Mouse (Mus musculus): ENCODE measurements around the gene Fibin. TPM values are rescaled to one million over a fixed set of nuclear protein-coding genes. Genes with fewer than 3 reads are reported as not detected.
A peak's percentile ranks its signal among the peaks of the same experiment; 100 is the strongest.

Fibin gene
- polyA plus RNA-seq, 1 experiment from 2014 or later, result 3.5 TPM

DNA sequence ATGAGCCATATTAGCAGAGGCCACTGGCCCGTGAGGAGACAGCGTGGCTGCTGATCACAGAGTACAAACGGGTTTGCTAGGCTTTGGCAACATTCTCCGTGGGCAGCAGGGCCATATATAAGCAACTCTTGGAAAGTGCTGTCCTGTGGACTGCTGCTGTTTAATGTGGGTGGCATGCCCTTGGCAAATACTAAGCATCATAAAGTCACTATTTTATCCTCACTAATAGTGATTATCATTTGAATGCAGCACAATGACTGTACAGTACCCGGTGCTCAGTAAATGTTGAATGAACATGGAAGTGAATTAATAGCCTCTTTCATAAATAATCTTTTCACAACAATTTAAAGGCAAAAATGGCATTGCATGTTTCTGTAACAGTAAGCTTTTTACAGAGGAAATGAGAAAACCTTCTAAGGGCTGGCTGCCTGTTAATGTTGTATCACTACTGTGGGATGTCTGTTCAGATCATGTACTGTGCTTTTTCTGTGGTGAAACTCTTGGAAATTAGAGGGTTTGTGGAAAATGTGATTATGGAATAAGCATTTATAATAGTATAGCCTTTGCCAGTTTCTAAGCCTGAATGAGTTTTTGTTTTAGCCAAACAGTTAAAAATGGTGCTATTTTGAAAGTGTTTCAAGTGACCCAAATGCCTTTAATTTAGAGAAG, 9.5 kb downstream of the Fibin start:
- no peaks in the 10 kb centered on the region for H3K27me3 ChIP-seq (ENCODE audit: insufficient read depth, poor library complexity, severe bottlenecking)
- no peak overlapping the region for H3K4me3 ChIP-seq
- DNase-seq (ENCODE audit: low spot score), result no peak
- 83% methylated on average over 5 of the region's 5 CpGs for WGBS
- H3K4me1 ChIP-seq, result no peaks in the 10 kb centered on the region
- H3K36me3 ChIP-seq, result no peaks in the 10 kb centered on the region
- H3K27ac ChIP-seq, result no peak overlapping the region
- no peaks in the 10 kb centered on the region for H3K9me3 ChIP-seq

DNA sequence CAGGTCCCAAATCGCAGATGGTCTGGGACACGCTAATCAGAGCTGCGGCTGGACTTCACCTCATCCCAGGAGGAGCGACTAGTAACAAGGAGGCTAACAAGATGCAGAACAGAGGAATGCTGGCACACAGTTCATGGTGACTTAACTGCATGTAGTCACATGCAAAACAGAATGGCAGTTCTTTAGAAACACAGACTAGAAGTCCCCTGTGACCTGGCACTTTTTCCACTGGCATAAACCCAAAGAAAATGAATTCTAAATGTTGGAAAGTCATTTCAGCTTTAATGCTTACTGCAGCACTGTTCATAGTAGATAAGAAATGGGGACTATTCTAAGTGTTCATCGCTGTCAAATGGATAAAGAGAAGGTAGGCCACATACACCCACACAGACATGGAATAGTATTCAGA, 11.1 kb downstream of the Fibin start:
- WGBS, result 66% methylated on average over 5 of the region's 5 CpGs
- no peaks in the 10 kb centered on the region for H3K27me3 ChIP-seq (ENCODE audit: insufficient read depth, poor library complexity, severe bottlenecking)
- DNase-seq (ENCODE audit: low spot score), result peak; percentile 72
- no peaks in the 10 kb centered on the region for H3K9me3 ChIP-seq
- no peaks in the 10 kb centered on the region for H3K36me3 ChIP-seq
- H3K4me3 ChIP-seq, result no peak overlapping the region
- no peak overlapping the region for H3K27ac ChIP-seq
- no peaks in the 10 kb centered on the region for H3K4me1 ChIP-seq

DNA sequence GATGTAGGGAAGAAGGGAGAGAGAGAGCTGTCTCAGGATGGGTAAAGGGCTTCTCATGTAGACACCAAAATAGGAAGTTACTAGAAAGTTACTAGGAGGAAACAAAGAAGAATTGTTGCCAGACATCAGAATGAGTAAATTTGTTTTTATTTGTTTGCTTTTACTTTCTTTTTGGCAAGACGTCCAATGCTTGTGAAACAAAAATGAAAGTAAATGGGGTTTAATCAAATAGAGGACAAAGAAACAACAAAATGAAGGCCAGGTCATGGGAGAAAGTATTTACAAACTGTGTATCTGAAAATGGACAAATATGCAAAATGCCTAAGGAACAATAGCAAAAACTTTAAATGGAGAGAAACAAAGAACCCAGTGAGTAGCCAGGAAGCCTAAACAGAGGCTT, 11.6 kb downstream of the Fibin start:
- H3K9me3 ChIP-seq, result no peaks in the 10 kb centered on the region
- 58% methylated on average over 1 of the region's 1 CpGs for WGBS

DNA sequence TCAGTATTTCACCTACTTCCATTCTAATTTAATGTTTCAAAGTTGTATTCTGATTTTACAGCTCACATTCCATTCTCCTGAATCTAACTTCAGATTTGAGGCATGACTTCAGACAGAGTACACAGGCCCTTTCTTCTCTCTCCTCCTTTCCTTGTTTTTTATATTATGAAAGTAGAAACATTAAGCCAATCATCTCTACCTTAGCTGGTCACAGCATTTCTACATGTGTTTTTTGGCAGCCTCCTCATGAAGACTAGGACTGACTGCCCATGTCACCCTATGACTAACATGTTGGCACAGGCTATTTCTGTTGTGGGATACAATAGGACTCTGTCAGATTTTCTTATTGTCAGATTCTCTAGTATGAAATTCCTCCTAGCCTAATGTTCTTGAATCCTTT, 34.0 kb downstream of the Fibin start:
- H3K4me3 ChIP-seq, result no peak overlapping the region
- H3K9me3 ChIP-seq, result no peaks in the 10 kb centered on the region
- H3K27ac ChIP-seq, result no peak overlapping the region
- H3K4me1 ChIP-seq, result no peaks in the 10 kb centered on the region
- DNase-seq (ENCODE audit: low spot score), result no peak
- no peaks in the 10 kb centered on the region for H3K36me3 ChIP-seq
- no peaks in the 10 kb centered on the region for H3K27me3 ChIP-seq (ENCODE audit: insufficient read depth, poor library complexity, severe bottlenecking)

More for the DNA sequence above, 11.6 kb downstream of the Fibin start:
- Histone ChIP-seq H3K4me1 (no peaks in the 10 kb centered on the region), H3K27me3 (ENCODE audit: insufficient read depth, poor library complexity, severe bottlenecking) (no peaks in the 10 kb centered on the region), H3K27ac (no peak overlapping the region), H3K4me3 (no peak overlapping the region), H3K36me3 (no peaks in the 10 kb centered on the region)
- no peak for DNase-seq (ENCODE audit: low spot score)

DNA sequence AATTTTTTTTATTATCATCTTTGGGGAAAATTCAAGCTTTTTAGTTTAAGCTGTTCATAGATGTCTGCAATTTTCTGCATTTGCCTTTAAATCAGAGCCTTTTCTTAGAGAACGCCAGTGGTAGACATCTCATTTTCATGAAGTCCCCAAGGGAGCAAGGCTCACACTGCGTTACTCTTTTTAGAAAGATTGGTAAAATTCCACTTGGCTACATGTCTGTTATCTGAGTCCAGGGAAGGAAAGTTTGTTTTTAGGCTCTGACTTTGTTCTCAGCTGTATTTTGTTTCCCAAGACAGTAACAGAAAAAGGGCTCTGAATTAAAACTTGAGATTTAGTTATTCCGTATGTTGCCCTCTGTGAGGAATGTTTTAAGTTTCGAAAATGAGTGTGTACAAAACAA, 43.0 kb downstream of the Fibin start:
- H3K36me3 ChIP-seq, result no peaks in the 10 kb centered on the region
- WGBS, result 66% methylated on average over 4 of the region's 4 CpGs

DNA sequence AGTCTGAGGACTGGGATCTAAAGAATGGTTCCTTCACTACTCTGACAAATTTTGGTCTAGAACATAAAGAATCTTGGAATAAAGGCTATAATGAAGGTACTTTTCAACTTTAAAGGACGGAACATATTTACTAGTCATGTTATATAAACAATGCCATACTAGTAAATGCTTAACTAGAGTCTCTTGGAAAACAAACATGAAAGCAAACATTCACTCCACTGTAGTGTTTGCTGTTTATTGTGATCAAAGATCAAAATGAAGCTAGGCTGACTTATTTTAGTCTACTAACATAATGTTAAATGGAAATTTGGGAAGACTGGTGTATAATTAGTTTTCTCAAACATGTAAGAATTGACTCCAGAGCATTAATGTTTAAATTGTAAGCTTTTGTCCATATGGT, 43.7 kb downstream of the Fibin start:
- Histone ChIP-seq H3K4me1 (no peaks in the 10 kb centered on the region), H3K9me3 (no peaks in the 10 kb centered on the region), H3K4me3 (no peak overlapping the region), H3K27ac (no peak overlapping the region), H3K27me3 (ENCODE audit: insufficient read depth, poor library complexity, severe bottlenecking) (no peaks in the 10 kb centered on the region), H3K36me3 (no peaks in the 10 kb centered on the region)
- 69% methylated on average over 1 of the region's 1 CpGs for WGBS
- DNase-seq (ENCODE audit: low spot score), result no peak

More for the DNA sequence above, 43.0 kb downstream of the Fibin start:
- DNase-seq (ENCODE audit: low spot score), result no peak
- Histone ChIP-seq H3K27me3 (ENCODE audit: insufficient read depth, poor library complexity, severe bottlenecking) (no peaks in the 10 kb centered on the region), H3K27ac (no peak overlapping the region), H3K4me3 (no peak overlapping the region), H3K9me3 (no peaks in the 10 kb centered on the region), H3K4me1 (no peaks in the 10 kb centered on the region)

DNA sequence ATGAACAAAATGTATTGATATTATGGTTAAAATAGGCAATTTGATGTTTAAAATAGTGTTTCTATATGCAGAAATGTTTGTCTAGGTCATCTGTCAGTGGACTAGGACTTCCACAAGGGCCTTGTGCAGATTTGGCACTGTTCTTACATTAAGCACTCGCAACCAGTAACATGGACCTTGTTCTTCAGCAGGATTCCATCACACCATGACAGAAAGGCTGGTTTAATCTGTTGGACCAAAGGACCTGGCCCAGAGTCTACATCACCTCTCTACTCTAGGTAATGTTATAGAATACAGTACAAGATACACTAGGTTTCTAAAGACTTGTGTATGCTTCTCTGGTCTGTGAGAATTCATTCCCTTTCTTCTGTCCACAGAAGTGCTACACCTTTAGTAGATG, 44.3 kb downstream of the Fibin start:
- no peaks in the 10 kb centered on the region for H3K4me1 ChIP-seq
- H3K27ac ChIP-seq, result no peak overlapping the region
- no peaks in the 10 kb centered on the region for H3K9me3 ChIP-seq
- H3K4me3 ChIP-seq, result no peak overlapping the region
- DNase-seq (ENCODE audit: low spot score), result no peak
- H3K36me3 ChIP-seq, result no peaks in the 10 kb centered on the region
- no peaks in the 10 kb centered on the region for H3K27me3 ChIP-seq (ENCODE audit: insufficient read depth, poor library complexity, severe bottlenecking)
- WGBS, result 88% methylated on average over 1 of the region's 1 CpGs

DNA sequence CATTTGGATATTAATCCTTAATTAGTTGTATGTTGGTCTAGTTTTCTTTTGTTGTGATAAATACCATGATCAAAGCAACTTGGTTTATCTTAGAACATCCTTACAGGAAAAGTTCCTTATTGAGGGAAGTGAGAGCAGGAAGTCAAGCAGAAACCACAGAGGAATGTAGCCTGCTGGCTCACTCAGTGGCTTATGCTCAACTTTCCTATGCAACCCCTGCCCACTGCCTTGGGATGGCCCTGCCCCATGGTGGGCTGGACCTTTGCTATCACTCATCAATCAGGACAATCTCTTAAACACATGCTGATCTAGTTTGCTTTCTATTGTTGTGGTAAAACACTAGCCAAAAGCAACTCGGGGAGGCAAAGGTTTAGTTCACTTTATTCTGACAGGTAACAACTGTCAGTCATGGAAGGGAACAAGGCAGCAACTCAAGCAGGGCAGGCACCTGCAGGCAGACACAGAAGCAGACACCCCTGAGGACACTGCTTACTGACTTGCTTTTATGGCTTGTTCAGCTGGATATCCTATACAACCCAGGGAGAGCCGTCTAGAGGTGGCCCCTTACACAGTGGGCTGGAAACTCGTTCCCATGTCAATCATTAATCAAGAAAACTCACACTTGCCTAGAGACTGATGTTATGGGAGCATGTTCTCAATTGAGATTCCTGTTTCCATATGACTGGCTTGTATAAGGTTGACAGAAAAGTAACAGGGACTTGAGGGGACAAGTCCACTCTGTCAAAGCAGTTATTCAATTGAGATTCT, 46.7 kb downstream of the Fibin start:
- no peaks in the 10 kb centered on the region for H3K9me3 ChIP-seq
- no peak overlapping the region for H3K27ac ChIP-seq
- 56% methylated on average over 3 of the region's 3 CpGs for WGBS
- H3K4me3 ChIP-seq, result no peak overlapping the region
- no peaks in the 10 kb centered on the region for H3K4me1 ChIP-seq
- no peak for DNase-seq (ENCODE audit: low spot score)
- no peaks in the 10 kb centered on the region for H3K27me3 ChIP-seq (ENCODE audit: insufficient read depth, poor library complexity, severe bottlenecking)
- H3K36me3 ChIP-seq, result no peaks in the 10 kb centered on the region

DNA sequence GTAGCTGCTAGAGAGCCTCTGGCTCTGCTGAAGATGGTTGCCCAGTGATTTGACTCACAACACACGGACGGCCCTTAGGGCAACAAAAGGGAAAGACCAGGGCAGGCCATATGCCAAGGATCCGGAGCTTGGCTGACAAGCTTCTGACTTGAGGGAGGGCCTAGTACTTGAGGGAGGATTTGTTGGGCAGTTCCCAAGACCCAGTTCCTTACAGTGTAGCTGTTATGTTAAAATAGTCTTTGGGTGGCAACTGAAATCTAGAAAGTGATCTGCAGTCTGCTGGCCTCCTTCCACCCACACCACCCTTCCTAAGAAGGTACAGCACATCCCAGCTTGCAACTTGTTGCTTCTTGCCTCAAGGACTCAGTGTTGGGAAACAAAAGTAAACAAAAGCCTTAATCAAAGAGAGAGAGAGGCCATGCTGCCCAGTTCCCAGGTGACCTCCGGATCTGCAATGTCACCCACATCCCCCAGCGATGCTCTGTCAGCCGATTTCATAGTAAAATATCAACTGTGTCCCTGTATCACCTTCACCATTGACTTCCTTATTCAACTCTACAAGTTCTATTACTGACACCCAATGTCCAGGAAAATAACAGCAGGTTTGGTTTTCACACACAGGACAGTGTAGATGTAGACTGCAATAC, 48.4 kb downstream of the Fibin start, which contains the start of gene Bbox1:
Gene Bbox1, minus strand, starts transcription at position 52 of the 647 bp plus-strand sequence.
- Histone ChIP-seq H3K4me3 (no peak within 1 kb of the TSS), H3K27ac (no peak within 1 kb of the TSS), H3K36me3 (no peaks in the 10 kb centered on the region), H3K27me3 (ENCODE audit: insufficient read depth, poor library complexity, severe bottlenecking) (no peaks in the 10 kb centered on the region), H3K9me3 (no peaks in the 10 kb centered on the region), H3K4me1 (no peaks in the 10 kb centered on the region)
- WGBS, result 77% methylated on average over 6 of the region's 6 CpGs
- no peak for DNase-seq (ENCODE audit: low spot score)

DNA sequence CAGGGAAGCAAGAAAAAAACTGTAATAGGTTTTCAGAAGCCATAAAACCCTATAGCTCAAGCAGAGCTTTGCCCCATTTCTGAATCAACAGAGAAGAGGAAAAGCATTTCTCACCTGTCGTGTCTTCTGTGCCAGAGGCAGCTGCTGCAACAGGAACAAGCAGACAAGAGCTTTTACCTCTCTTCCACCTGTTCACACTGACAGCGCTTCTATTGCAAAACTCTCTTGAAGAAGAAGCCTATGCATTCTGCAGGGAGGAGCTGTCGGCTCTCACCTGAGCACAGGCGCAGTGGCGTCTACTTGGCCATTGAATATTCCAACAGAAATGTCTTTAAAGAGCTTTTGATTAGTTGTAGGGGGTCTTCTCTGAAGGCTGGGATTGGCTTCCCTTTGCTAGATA, 48.9 kb downstream of the Fibin start:
- no peak for DNase-seq (ENCODE audit: low spot score)
- WGBS, result 71% methylated on average over 5 of the region's 5 CpGs

DNA sequence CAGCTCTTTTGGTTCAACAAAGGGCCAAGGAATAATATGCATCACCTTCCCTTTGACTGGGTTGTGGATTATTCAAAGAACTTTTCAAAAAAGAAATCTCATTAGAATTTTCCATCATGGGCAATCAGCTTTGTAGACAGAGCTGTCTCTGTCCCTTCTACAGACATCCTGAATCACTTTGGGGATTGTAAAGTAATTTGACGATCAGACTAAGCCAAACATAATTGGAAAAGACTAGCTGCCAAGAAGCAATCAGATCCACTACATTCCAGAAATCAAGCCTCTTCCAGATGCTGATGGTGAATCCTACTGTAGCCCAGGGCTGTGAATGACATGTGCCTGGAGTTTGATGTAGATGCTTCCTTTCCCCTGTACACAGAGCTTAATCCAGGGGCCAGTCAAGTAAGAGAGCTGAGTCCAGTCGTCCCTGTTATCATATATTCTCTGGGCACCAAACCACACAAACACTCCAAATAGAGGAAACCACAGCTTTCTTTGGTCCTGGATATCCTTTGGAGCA, 49.6 kb downstream of the Fibin start:
- WGBS, result 59% methylated on average over 2 of the region's 2 CpGs
- Histone ChIP-seq H3K36me3 (no peaks in the 10 kb centered on the region), H3K27ac (no peak overlapping the region), H3K9me3 (no peaks in the 10 kb centered on the region), H3K4me1 (no peaks in the 10 kb centered on the region), H3K4me3 (no peak overlapping the region), H3K27me3 (ENCODE audit: insufficient read depth, poor library complexity, severe bottlenecking) (no peaks in the 10 kb centered on the region)
- no peak for DNase-seq (ENCODE audit: low spot score)

More for the DNA sequence above, 48.9 kb downstream of the Fibin start:
- Histone ChIP-seq H3K27ac (no peak overlapping the region), H3K4me3 (no peak overlapping the region), H3K4me1 (no peaks in the 10 kb centered on the region), H3K9me3 (no peaks in the 10 kb centered on the region), H3K36me3 (no peaks in the 10 kb centered on the region), H3K27me3 (ENCODE audit: insufficient read depth, poor library complexity, severe bottlenecking) (no peaks in the 10 kb centered on the region)

Measured in heart, embryonic 10.5 days (tissue).